Mouse (Mus musculus) adrenal gland, adult 8-10 months (tissue): Measurements from ENCODE around the gene Smarcc1. TPM values are rescaled to one million over a fixed set of nuclear protein-coding genes. Genes with fewer than 3 reads are reported as not detected.

Source experiments
- microRNA-seq, 2 experiments: library from miRNA; unstranded; fragments of <30 nt; microRNA quantifications; one replicate each; pipeline ENCODE4 v1.2.0; 2022
- total RNA-seq, 4 experiments: library from RNA; stranded (reverse); gene quantifications; 2 replicates each; pipeline ENCODE4 v1.2.4; 2022

Gene Smarcc1
- total RNA-seq, 4 experiments from 2014 or later, result 57.6 to 64.3 (median 60.8) TPM

Small RNA genes within 50 kb of the gene (microRNA-seq; reads per million reads assigned to microRNA genes)
- gene Mir6236, result 21.6 to 28.3 reads per million in 2 experiments

Other genes starting within 250 kb of the Smarcc1 start
- gene Cdc25a, start 242.1 kb upstream of the Smarcc1 start, total RNA-seq, result 10 to 100 TPM; 10.5 to 14.5 (median 10.8) TPM
- 100 to 1,000 TPM in 2 of 4 experiments, 10 to 100 TPM in 2; 75.9 to 139 (median 108) TPM for gene Map4, start 186.2 kb upstream of the Smarcc1 start, total RNA-seq
- 100 to 1,000 TPM; 107 to 117 (median 114) TPM for gene Dhx30, start 122 bp downstream of the Smarcc1 start, total RNA-seq
- gene Cspg5, start 126.1 kb downstream of the Smarcc1 start, total RNA-seq, result 10 to 100 TPM; 18.1 to 30.7 (median 25.3) TPM
- 10 to 100 TPM; 10.5 to 14.6 (median 12.2) TPM for gene Elp6, start 187.5 kb downstream of the Smarcc1 start, total RNA-seq
- gene Scap, start 215.6 kb downstream of the Smarcc1 start, total RNA-seq, result 100 to 1,000 TPM; 110 to 118 (median 116) TPM